Mouse (Mus musculus) midbrain, embryonic 11.5 days (tissue): ENCODE data around the gene Ldb3. TPM values are rescaled to one million over a fixed set of nuclear protein-coding genes. Genes with fewer than 3 reads are reported as not detected.

ENCODE experiments used
- ATAC-seq: fragments of 200-750 bp; cut with Nextera tagmentation; 2 replicates; pipeline ENCODE4 v1.8.0; 2017; ENCODE audit warnings: moderate TSS enrichment, moderate library complexity; ENCODE audit not compliant: low FRiP score
- DNase-seq: peaks from one replicate; pipeline ENCODE4 v3.0.0; 2015; ENCODE audit warnings: low spot score; ENCODE audit errors: missing footprints
- H3K27ac ChIP-seq: fragments of 300-500 bp; sonication (generic); 2 replicates; pipeline ENCODE4 v1.5.1; 2014; ENCODE audit warnings: low read depth, low read length
- H3K27me3 ChIP-seq: fragments of 300-500 bp; sonication (generic); 2 replicates; pipeline ENCODE4 v1.6.1; 2014; ENCODE audit warnings: mild to moderate bottlenecking, low read length, moderate library complexity, mixed read lengths; ENCODE audit not compliant: control insufficient read depth, insufficient read depth
- H3K36me3 ChIP-seq: fragments of 300-500 bp; sonication (generic); 2 replicates; pipeline ENCODE4 v1.6.1; 2014; ENCODE audit warnings: mild to moderate bottlenecking, low read length, moderate library complexity, mixed read lengths; ENCODE audit not compliant: control insufficient read depth, insufficient read depth
- H3K4me1 ChIP-seq: fragments of 300-500 bp; sonication (generic); 2 replicates; pipeline ENCODE4 v1.6.1; 2014; ENCODE audit warnings: low read length; ENCODE audit not compliant: control insufficient read depth, insufficient read depth
- H3K4me2 ChIP-seq: fragments of 300-500 bp; sonication (generic); 2 replicates; pipeline ENCODE4 v1.6.1; 2014; ENCODE audit warnings: mild to moderate bottlenecking, moderate library complexity
- H3K4me3 ChIP-seq: fragments of 300-500 bp; sonication (generic); 2 replicates; pipeline ENCODE4 v1.5.1; 2014; ENCODE audit warnings: low read depth, low read length
- H3K9ac ChIP-seq: fragments of 300-500 bp; sonication (generic); 2 replicates; pipeline ENCODE4 v1.6.1; 2014; ENCODE audit warnings: low read length
- H3K9me3 ChIP-seq: fragments of 300-500 bp; sonication (generic); 2 replicates; pipeline ENCODE4 v1.6.1; 2016; ENCODE audit warnings: low read length; ENCODE audit not compliant: control insufficient read depth
- WGBS: fragments of 180-500 bp; shearing (Covaris S2); extraction: QIAGEN DNeasy Blood & Tissue Kit; methylation state at CpG from one replicate; pipeline ENCODE4 v1.1.7; 2014; 5-methylcytosine and 5-hydroxymethylcytosine counted together
- polyA plus RNA-seq: library from polyadenylated mRNA; unstranded; fragments of >200 nt; fragmentation: Nextera tagmentation; extraction: Ambion mirVana; gene quantifications from 2 replicates; pipeline ENCODE4 v1.2.1, GENCODE M21; 2014

Ldb3 gene
- polyA plus RNA-seq, 1 experiment from 2014 or later: 0.07 TPM

GRCm38 (mm10) chr14:34486169-34486568 is 102.3 kb downstream of the Ldb3 start:
- no peak for DNase-seq
- Histone ChIP-seq H3K27me3 (no peaks in the 10 kb centered on the region), H3K4me3 (no peak overlapping the region), H3K27ac (no peak overlapping the region), H3K4me1 (peaks cover 2% of the 10 kb centered on the region; the same call in 1 of the 2 replicates), H3K9ac (no peak overlapping the region), H3K36me3 (no peaks in the 10 kb centered on the region), H3K9me3 (no peaks in the 10 kb centered on the region), H3K4me2 (no peak overlapping the region)
- 53% methylated on average over 8 of the region's 8 CpGs for WGBS
- no peak for ATAC-seq

GRCm38 (mm10) chr14:34483469-34484341 is 104.8 kb downstream of the Ldb3 start:
- no peaks in the 10 kb centered on the region for H3K9me3 ChIP-seq
- no peak overlapping the region for H3K9ac ChIP-seq
- no peaks in the 10 kb centered on the region for H3K36me3 ChIP-seq
- ATAC-seq: peak; percentile 72
- 70% methylated on average over 6 of the region's 6 CpGs for WGBS
- no peak overlapping the region for H3K4me2 ChIP-seq
- DNase-seq: no peak
- H3K4me3 ChIP-seq: no peak overlapping the region
- H3K4me1 ChIP-seq: peaks cover 2% of the 10 kb centered on the region; the same call in 1 of the 2 replicates
- no peak overlapping the region for H3K27ac ChIP-seq
- no peaks in the 10 kb centered on the region for H3K27me3 ChIP-seq

Other genes starting within 250 kb of the Ldb3 start
- not detected in 2 replicates for gene Fam25c, start 233.2 kb downstream of the Ldb3 start, polyA plus RNA-seq
- 65.7 and 67.3 TPM in 2 replicates for gene Sncg, start 213.9 kb downstream of the Ldb3 start, polyA plus RNA-seq
- gene Mmrn2, start 213.2 kb downstream of the Ldb3 start, polyA plus RNA-seq: 4.7 and 5.3 TPM in 2 replicates
- gene Bmpr1a, start 85.3 kb downstream of the Ldb3 start, polyA plus RNA-seq: 44.4 and 49.8 TPM in 2 replicates
- gene 9230112D13Rik, start 65.9 kb downstream of the Ldb3 start, polyA plus RNA-seq: not detected in 2 replicates
- gene Opn4, start 11.5 kb upstream of the Ldb3 start, polyA plus RNA-seq: 0.17 TPM in 1 of 2 replicates, not detected in the other
- 36.7 and 38.1 TPM in 2 replicates for gene Wapl, start 85.2 kb upstream of the Ldb3 start, polyA plus RNA-seq
- gene Grid1, start 231.4 kb upstream of the Ldb3 start, polyA plus RNA-seq: 0.55 and 0.61 TPM in 2 replicates